Mouse (Mus musculus) hindbrain, embryonic 11.5 days (tissue): ENCODE data around the gene Rheb. TPM values are rescaled to one million over a fixed set of nuclear protein-coding genes. Genes with fewer than 3 reads are reported as not detected.

Source experiments
- ATAC-seq: fragments of 200-750 bp; cut with Nextera tagmentation; 2 replicates; pipeline ENCODE4 v1.8.0; 2017; ENCODE audit warnings: mild to moderate bottlenecking, moderate TSS enrichment, moderate library complexity; ENCODE audit not compliant: low FRiP score
- DNase-seq: peaks from one replicate; pipeline ENCODE4 v3.0.0-alpha.2; 2015; ENCODE audit warnings: low spot score
- H3K27ac ChIP-seq: fragments of 300-500 bp; sonication (generic); 2 replicates; pipeline ENCODE4 v1.5.1; 2014; ENCODE audit warnings: mild to moderate bottlenecking, low read depth, low read length
- H3K27me3 ChIP-seq: fragments of 300-500 bp; sonication (generic); 2 replicates; pipeline ENCODE4 v1.6.1; 2014; ENCODE audit warnings: mild to moderate bottlenecking, low read length, moderate library complexity, mixed read lengths; ENCODE audit not compliant: control insufficient read depth, insufficient read depth
- H3K36me3 ChIP-seq: fragments of 300-500 bp; sonication (generic); 2 replicates; pipeline ENCODE4 v1.6.1; 2014; ENCODE audit warnings: mild to moderate bottlenecking, low read length, moderate library complexity, mixed read lengths; ENCODE audit not compliant: control insufficient read depth, insufficient read depth
- H3K4me1 ChIP-seq: fragments of 300-500 bp; sonication (generic); replicated peaks from 2 replicates; pipeline ENCODE4 v1.6.1; 2014; ENCODE audit warnings: low read length, mixed read lengths; ENCODE audit not compliant: control insufficient read depth, insufficient read depth
- H3K4me2 ChIP-seq: fragments of 300-500 bp; sonication (generic); replicated peaks from 2 replicates; pipeline ENCODE4 v1.6.1; 2014; ENCODE audit warnings: mild to moderate bottlenecking, low read depth, low read length
- H3K4me3 ChIP-seq: fragments of 300-500 bp; sonication (generic); 2 replicates; pipeline ENCODE4 v1.5.1; 2014; ENCODE audit warnings: low read depth, low read length
- H3K9ac ChIP-seq: fragments of 300-500 bp; sonication (generic); 2 replicates; pipeline ENCODE4 v1.6.1; 2014; ENCODE audit warnings: low read depth, low read length
- H3K9me3 ChIP-seq: fragments of 300-500 bp; sonication (generic); 2 replicates; pipeline ENCODE4 v1.6.1; 2016; ENCODE audit warnings: low read length; ENCODE audit not compliant: control insufficient read depth
- WGBS: fragments of 180-500 bp; shearing (Covaris S2); extraction: QIAGEN DNeasy Blood & Tissue Kit; methylation state at CpG from one replicate; pipeline ENCODE4 v1.1.7; 2014; 5-methylcytosine and 5-hydroxymethylcytosine counted together
- polyA plus RNA-seq: library from polyadenylated mRNA; unstranded; fragments of >200 nt; fragmentation: Nextera tagmentation; extraction: Ambion mirVana; gene quantifications from 2 replicates; pipeline ENCODE4 v1.2.1, GENCODE M21; 2014

Gene Rheb
- polyA plus RNA-seq, 1 experiment from 2014 or later = 202 TPM

- ATAC-seq (no peak), DNase-seq (no peak)
- 92% methylated on average over 3 of the region's 3 CpGs for WGBS
- Histone ChIP-seq H3K27ac (no peak overlapping the region), H3K9ac (no peak overlapping the region), H3K9me3 (no peaks in the 10 kb centered on the region), H3K4me1 (no peaks in the 10 kb centered on the region), H3K4me2 (no peak overlapping the region), H3K4me3 (no peak overlapping the region), H3K36me3 (0 out of 2 replicates have a peak, but pooled peaks cover 8% of the 10 kb centered on the region), H3K27me3 (no peaks in the 10 kb centered on the region)
These were observed 28.5 kb downstream of the Rheb start for GRCm38 (mm10) chr5:24813946-24814345.

DNA sequence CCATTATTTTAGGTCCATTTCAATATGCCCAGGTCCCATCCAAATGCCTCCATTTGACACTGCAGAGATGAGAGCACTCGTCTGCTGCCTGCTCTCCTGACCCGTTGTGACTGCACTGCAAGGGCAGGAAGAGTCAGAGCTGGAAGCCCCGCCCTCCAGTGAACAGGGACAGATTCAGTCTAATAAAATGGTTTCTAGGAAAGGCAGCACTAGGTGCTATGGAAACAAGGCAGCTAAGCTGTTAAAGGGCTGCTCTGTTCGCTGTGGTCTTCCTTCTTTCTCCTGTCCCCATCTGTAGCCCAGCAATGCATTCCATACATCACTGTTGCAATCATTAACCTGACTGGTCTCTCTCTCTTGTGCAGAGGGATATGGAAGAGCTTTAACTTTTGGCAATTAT, 29.4 kb downstream of the Rheb start:
- WGBS = 66% methylated on average over 4 of the region's 4 CpGs
- no peaks in the 10 kb centered on the region for H3K9me3 ChIP-seq
- no peak overlapping the region for H3K27ac ChIP-seq
- H3K27me3 ChIP-seq = no peaks in the 10 kb centered on the region
- no peak overlapping the region for H3K4me2 ChIP-seq
- no peak overlapping the region for H3K9ac ChIP-seq
- no peak overlapping the region for H3K4me3 ChIP-seq
- DNase-seq (no peak), ATAC-seq (no peak)
- no peaks in the 10 kb centered on the region for H3K4me1 ChIP-seq
- 0 out of 2 replicates have a peak, but pooled peaks cover 8% of the 10 kb centered on the region for H3K36me3 ChIP-seq

GRCm38 (mm10) chr5:24805222-24805621, 37.2 kb downstream of the Rheb start:
- Histone ChIP-seq H3K27me3 (no peaks in the 10 kb centered on the region), H3K4me1 (no peaks in the 10 kb centered on the region), H3K4me2 (no peak overlapping the region), H3K9me3 (no peaks in the 10 kb centered on the region), H3K4me3 (no peak overlapping the region), H3K27ac (no peak overlapping the region), H3K9ac (no peak overlapping the region), H3K36me3 (peaks cover 2% of the 10 kb centered on the region; the same call in 1 of the 2 replicates)
- no peak for ATAC-seq
- no peak for DNase-seq
- WGBS = 84% methylated on average over 6 of the region's 6 CpGs

GRCm38 (mm10) chr5:24804661-24805060, 37.8 kb downstream of the Rheb start:
- peaks cover 2% of the 10 kb centered on the region; the same call in 1 of the 2 replicates for H3K36me3 ChIP-seq

DNA sequence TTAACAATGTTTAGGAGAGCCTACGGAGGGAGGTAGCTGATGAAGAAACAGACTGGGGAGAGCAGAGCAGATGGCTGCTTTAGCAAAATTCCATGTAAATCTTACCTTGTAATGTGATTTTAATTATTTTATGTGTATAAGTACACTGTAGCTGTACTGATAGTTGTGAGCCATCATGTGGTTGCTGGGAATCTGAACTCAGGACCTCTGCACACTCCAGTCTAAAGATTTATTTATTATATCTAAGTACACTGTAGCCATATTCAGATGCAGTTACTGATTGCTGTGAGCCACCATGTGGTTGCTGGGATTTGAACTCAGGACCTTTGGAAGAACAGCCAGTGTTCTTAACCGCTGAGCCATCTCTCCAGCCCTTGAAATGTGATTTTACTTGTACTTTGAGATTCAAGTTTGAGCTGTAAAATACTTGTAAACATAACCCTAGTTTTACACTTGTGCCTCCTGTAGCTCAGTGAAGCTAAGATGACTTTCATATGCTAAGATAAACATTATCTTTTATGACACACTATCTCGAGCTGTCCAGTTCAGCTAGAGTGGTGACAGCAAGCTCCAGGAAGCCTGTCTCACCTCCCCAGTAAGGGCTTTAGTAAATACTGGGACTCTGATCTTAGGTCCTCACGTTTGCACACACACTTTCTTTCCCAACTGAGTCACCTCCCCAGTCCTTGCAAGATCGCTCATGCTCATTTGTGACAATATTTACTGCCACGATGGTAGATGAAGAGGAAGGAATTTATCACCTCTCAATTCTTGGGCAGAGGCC, 40.4 kb downstream of the Rheb start:
- H3K4me3 ChIP-seq = no peak overlapping the region
- no peaks in the 10 kb centered on the region for H3K27me3 ChIP-seq
- H3K36me3 ChIP-seq = peaks cover 2% of the 10 kb centered on the region; the same call in 1 of the 2 replicates
- DNase-seq (no peak), ATAC-seq (no peak)
- no peak overlapping the region for H3K27ac ChIP-seq
- no peaks in the 10 kb centered on the region for H3K4me1 ChIP-seq
- no peaks in the 10 kb centered on the region for H3K9me3 ChIP-seq
- no peak overlapping the region for H3K4me2 ChIP-seq
- no peak overlapping the region for H3K9ac ChIP-seq
- 76% methylated on average over 6 of the region's 6 CpGs for WGBS

More at GRCm38 (mm10) chr5:24804661-24805060, 37.8 kb downstream of the Rheb start:
- Histone ChIP-seq H3K9ac (no peak overlapping the region), H3K4me1 (no peaks in the 10 kb centered on the region), H3K27me3 (no peaks in the 10 kb centered on the region), H3K4me2 (no peak overlapping the region), H3K27ac (no peak overlapping the region), H3K4me3 (no peak overlapping the region), H3K9me3 (no peaks in the 10 kb centered on the region)
- DNase-seq (no peak), ATAC-seq (no peak)
- WGBS = 95% methylated on average over 8 of the region's 8 CpGs

DNA sequence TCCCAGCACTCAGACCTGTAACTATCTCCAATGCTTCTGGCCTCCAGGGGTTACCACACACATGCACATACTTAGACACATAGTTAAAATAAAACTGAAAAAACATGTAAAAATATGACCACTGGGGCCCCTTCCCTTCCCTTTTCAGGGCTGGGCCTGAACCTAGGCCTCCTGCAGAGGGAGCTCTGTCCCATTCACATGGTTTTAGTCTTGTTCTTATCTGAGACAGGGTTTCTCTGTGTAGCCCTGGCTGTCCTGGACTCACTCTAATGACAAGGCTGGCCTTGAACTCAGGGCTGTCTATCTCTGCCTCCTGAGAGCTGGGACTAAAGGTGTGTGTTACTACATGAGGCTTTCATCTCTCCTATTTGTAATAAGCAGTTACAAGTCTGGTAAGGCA, 42.0 kb downstream of the Rheb start:
- DNase-seq (no peak), ATAC-seq (no peak)
- H3K9me3 ChIP-seq = no peaks in the 10 kb centered on the region
- no peak overlapping the region for H3K27ac ChIP-seq
- no peaks in the 10 kb centered on the region for H3K4me1 ChIP-seq
- H3K4me2 ChIP-seq = no peak overlapping the region
- H3K36me3 ChIP-seq = 0 out of 2 replicates have a peak, but pooled peaks cover 2% of the 10 kb centered on the region
- H3K27me3 ChIP-seq = no peaks in the 10 kb centered on the region
- no peak overlapping the region for H3K9ac ChIP-seq
- H3K4me3 ChIP-seq = no peak overlapping the region

DNA sequence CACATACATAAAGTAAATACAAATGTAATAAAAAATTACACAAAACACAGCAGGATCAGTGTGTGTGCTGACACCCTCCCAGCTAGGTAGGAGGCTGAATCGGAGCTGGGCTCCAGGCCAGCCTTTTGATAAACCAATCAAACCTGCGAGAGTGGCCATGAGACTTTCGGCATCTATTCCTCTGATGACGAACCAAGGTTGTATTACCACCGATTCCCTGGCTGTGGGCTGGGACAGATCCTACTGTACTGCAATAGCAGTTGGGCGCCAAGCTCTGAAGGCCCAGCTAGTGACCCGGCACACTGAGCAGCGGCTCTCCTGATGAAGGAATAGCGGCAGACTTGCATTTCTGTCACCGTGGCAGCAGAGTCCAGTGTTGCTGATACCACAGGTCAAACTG, 43.8 kb downstream of the Rheb start:
- Histone ChIP-seq H3K27me3 (no peaks in the 10 kb centered on the region), H3K4me2 (no peak overlapping the region), H3K36me3 (0 out of 2 replicates have a peak, but pooled peaks cover 2% of the 10 kb centered on the region), H3K27ac (no peak overlapping the region), H3K9ac (no peak overlapping the region), H3K9me3 (no peaks in the 10 kb centered on the region), H3K4me3 (no peak overlapping the region), H3K4me1 (no peaks in the 10 kb centered on the region)
- DNase-seq = no peak
- no peak for ATAC-seq
- WGBS = 84% methylated on average over 10 of the region's 10 CpGs

- DNase-seq (no peak), ATAC-seq (no peak)
- no peaks in the 10 kb centered on the region for H3K27me3 ChIP-seq
- H3K27ac ChIP-seq = no peak overlapping the region
- no peaks in the 10 kb centered on the region for H3K36me3 ChIP-seq
- no peak overlapping the region for H3K4me3 ChIP-seq
- no peak overlapping the region for H3K9ac ChIP-seq
- H3K4me1 ChIP-seq = no peaks in the 10 kb centered on the region
- no peaks in the 10 kb centered on the region for H3K9me3 ChIP-seq
- 64% methylated on average over 7 of the region's 7 CpGs for WGBS
- H3K4me2 ChIP-seq = no peak overlapping the region
These were observed 44.6 kb downstream of the Rheb start for GRCm38 (mm10) chr5:24797858-24798257.

- Histone ChIP-seq H3K27ac (no peak overlapping the region), H3K9ac (no peak overlapping the region), H3K4me3 (no peak overlapping the region), H3K27me3 (no peaks in the 10 kb centered on the region), H3K9me3 (no peaks in the 10 kb centered on the region), H3K36me3 (no peaks in the 10 kb centered on the region), H3K4me2 (no peak overlapping the region), H3K4me1 (no peaks in the 10 kb centered on the region)
- no peak for DNase-seq
- no peak for ATAC-seq
- 74% methylated on average over 7 of the region's 7 CpGs for WGBS
These were observed 49.5 kb downstream of the Rheb start for GRCm38 (mm10) chr5:24792961-24793360.
